Mouse (Mus musculus) hindbrain, embryonic 12.5 days (tissue): ENCODE results near the gene Dusp3. TPM values are rescaled to one million over a fixed set of nuclear protein-coding genes. Genes with fewer than 3 reads are reported as not detected.

Source experiments
- ATAC-seq: fragments of 200-750 bp; cut with Nextera tagmentation; 2 replicates; pipeline ENCODE4 v1.8.0; 2017; ENCODE audit warnings: moderate TSS enrichment; ENCODE audit not compliant: low FRiP score
- H3K27ac ChIP-seq: fragments of 300-500 bp; sonication (generic); 2 replicates; pipeline ENCODE4 v1.5.1; 2016; ENCODE audit warnings: mild to moderate bottlenecking
- H3K27me3 ChIP-seq: fragments of 300-500 bp; sonication (generic); 2 replicates; pipeline ENCODE4 v1.6.1; 2016; ENCODE audit warnings: mild to moderate bottlenecking
- H3K36me3 ChIP-seq: fragments of 300-500 bp; sonication (generic); 2 replicates; pipeline ENCODE4 v1.6.1; 2016; ENCODE audit warnings: mild to moderate bottlenecking
- H3K4me1 ChIP-seq: fragments of 300-500 bp; sonication (generic); 2 replicates; pipeline ENCODE4 v1.6.1; 2016
- H3K4me2 ChIP-seq: fragments of 300-500 bp; sonication (generic); replicated peaks from 2 replicates; pipeline ENCODE4 v1.6.1; 2016; ENCODE audit warnings: mild to moderate bottlenecking
- H3K4me3 ChIP-seq: fragments of 300-500 bp; sonication (generic); 2 replicates; pipeline ENCODE4 v1.5.1; 2016; ENCODE audit warnings: mild to moderate bottlenecking
- H3K9ac ChIP-seq: fragments of 300-500 bp; sonication (generic); 2 replicates; pipeline ENCODE4 v1.6.1; 2016; ENCODE audit warnings: mild to moderate bottlenecking, moderate library complexity
- H3K9me3 ChIP-seq: fragments of 300-500 bp; sonication (generic); replicated peaks from 2 replicates; pipeline ENCODE4 v1.6.1; 2016; ENCODE audit warnings: mild to moderate bottlenecking
- WGBS: fragments of 180-500 bp; shearing (Covaris S2); methylation state at CpG from one replicate; pipeline ENCODE4 v1.1.7; 2016; 5-methylcytosine and 5-hydroxymethylcytosine counted together
- polyA plus RNA-seq: library from polyadenylated mRNA; unstranded; fragments of >200 nt; fragmentation: Nextera tagmentation; extraction: Ambion mirVana; gene quantifications from 2 replicates; pipeline ENCODE4 v1.2.1, GENCODE M21; 2016

Gene Dusp3
- 11.4 and 12.9 TPM in 2 replicates for polyA plus RNA-seq

DNA sequence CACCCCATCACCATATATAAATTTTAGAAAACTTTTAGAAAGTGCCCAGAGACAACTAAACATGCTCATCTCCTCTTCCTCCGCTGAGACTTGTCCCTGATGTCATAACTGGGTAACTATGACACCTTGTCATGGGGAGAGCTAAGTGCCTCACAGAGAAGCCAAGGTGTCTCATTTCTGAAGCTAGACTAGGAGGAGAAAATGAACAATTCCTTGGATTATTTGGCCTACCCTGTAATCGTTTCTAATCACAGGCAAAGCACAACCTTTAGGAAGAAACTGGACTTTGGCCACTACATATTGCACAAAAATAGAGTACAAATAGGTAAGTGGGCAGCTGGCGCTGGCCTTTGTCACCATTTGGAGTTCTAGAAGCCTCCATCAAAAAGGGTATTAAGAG, at the start of gene Dusp3:
TSS of gene Dusp3 (minus strand) at position 101 of the 400 bp plus-strand sequence.
- peaks cover 12% of the 10 kb centered on the region for H3K27me3 ChIP-seq
- ATAC-seq: no peak
- H3K36me3 ChIP-seq: no peaks in the 10 kb centered on the region
- no peak within 1 kb of the TSS for H3K4me2 ChIP-seq
- no peaks in the 10 kb centered on the region for H3K9me3 ChIP-seq
- no peak within 1 kb of the TSS for H3K27ac ChIP-seq
- 74% methylated on average over 3 of the region's 3 CpGs for WGBS
- H3K4me3 ChIP-seq: no peak within 1 kb of the TSS
- peaks cover 21% of the 10 kb centered on the region for H3K4me1 ChIP-seq
- no peak within 1 kb of the TSS for H3K9ac ChIP-seq

DNA sequence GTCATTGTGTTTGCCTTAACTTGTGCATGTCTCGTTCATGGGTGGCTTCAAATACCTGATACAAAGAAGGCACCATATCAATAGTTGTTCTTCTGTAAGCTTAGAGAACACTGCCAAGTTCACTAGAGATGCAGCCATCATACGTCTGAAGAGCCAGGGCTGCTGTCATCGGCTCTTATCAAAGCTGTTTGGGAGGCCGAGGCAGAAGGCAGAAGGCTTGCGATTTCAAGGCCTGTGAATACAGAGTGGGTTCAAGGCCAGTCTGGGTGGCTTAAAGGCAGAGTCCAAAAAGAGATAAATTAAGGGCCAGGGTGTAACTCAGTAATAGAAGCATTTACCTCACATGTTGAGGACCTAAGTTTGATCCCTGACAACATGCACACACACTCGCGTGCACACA, 49.5 kb upstream of the Dusp3 start:
- H3K9me3 ChIP-seq: no peaks in the 10 kb centered on the region
- no peak overlapping the region for H3K9ac ChIP-seq
- no peaks in the 10 kb centered on the region for H3K36me3 ChIP-seq
- no peak overlapping the region for H3K27ac ChIP-seq
- 83% methylated on average over 7 of the region's 7 CpGs for WGBS
- H3K4me1 ChIP-seq: peaks cover 3% of the 10 kb centered on the region; the same call in 1 of the 2 replicates
- ATAC-seq: no peak
- H3K27me3 ChIP-seq: no peaks in the 10 kb centered on the region
- no peak overlapping the region for H3K4me3 ChIP-seq
- no peak overlapping the region for H3K4me2 ChIP-seq

DNA sequence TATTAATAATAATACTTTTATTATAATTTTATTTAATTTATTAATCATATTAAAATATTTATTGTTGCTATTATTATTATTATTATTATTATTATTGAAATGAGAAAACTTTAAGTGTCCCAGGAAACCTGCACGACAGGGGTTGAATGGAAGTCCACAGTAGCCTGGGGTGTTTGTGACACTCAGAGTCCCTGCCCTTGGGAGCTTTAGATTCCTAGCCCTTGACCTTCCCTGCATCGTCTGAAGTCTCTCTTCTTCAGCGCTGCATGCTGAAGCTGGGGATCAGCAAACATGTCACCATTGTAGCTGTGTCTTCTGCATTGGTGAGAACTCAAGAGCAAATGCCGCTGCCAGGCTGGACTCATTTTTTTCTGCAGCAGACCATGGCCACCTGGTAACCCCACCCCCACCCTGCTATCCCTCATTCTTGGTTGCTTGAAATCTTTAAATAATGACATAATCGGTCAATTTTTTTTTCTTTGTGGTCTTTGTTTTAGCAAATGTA, 48.7 kb upstream of the Dusp3 start:
- Histone ChIP-seq H3K27ac (no peak overlapping the region), H3K4me2 (no peak overlapping the region), H3K36me3 (no peaks in the 10 kb centered on the region), H3K27me3 (no peaks in the 10 kb centered on the region), H3K9me3 (no peaks in the 10 kb centered on the region), H3K9ac (no peak overlapping the region), H3K4me1 (peaks cover 3% of the 10 kb centered on the region; the same call in 1 of the 2 replicates), H3K4me3 (no peak overlapping the region)
- 64% methylated on average over 5 of the region's 5 CpGs for WGBS
- no peak for ATAC-seq

DNA sequence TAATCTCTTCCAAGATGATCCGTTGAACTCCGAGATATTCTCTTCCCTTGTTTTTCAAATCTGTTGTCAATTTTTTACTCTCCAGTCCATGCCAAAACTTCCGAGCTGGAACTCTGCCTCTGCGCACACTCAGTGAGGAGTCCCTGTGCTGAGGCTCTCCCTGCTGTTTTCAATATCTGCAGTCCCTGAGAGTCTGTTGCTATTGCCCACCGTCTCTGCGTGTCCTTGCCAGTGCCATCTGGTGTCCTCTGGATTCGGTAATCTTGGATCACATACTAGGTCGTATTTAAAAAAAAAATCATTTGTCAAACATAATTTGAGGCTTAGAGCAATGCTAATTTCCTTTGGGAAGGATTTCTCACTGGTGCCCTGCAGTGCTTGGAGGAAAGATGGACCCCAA, 48.1 kb upstream of the Dusp3 start:
- no peak for ATAC-seq
- peaks cover 6% of the 10 kb centered on the region; the same call in 1 of the 2 replicates for H3K4me1 ChIP-seq
- no peak overlapping the region for H3K4me2 ChIP-seq
- no peak overlapping the region for H3K4me3 ChIP-seq
- no peaks in the 10 kb centered on the region for H3K27me3 ChIP-seq
- no peaks in the 10 kb centered on the region for H3K9me3 ChIP-seq
- H3K27ac ChIP-seq: no peak overlapping the region
- H3K36me3 ChIP-seq: no peaks in the 10 kb centered on the region
- no peak overlapping the region for H3K9ac ChIP-seq
- 58% methylated on average over 8 of the region's 8 CpGs for WGBS

DNA sequence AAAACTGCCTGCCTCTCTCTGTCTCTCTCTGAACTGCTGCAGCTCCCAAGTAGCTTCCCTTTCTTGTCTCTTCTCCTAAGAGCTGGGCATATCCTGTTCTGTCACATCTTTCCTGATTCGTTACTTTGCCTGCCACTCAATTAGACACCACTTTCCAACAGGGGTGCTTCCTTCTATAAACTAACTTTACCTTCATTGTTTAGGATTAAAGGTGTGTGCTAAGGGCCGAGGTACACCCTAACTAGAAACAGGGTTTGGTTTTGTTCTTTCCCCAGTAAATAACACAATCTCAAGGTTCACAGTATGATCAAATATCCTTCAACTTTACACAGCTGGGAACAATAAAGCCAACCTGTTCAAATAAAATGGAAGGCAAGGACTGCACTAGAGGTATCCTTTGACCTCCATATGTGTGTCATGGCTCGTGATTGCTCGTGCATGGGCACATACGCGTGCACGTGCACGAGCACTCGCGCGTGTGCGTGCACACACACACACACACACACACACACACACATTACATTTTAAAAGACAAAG, 46.3 kb upstream of the Dusp3 start:
- no peaks in the 10 kb centered on the region for H3K9me3 ChIP-seq
- H3K27me3 ChIP-seq: no peaks in the 10 kb centered on the region
- no peak overlapping the region for H3K4me2 ChIP-seq
- no peaks in the 10 kb centered on the region for H3K36me3 ChIP-seq
- H3K4me1 ChIP-seq: peaks cover 5% of the 10 kb centered on the region; the same call in 1 of the 2 replicates
- no peak overlapping the region for H3K27ac ChIP-seq
- H3K4me3 ChIP-seq: no peak overlapping the region
- ATAC-seq: no peak
- 92% methylated on average over 12 of the region's 12 CpGs for WGBS
- no peak overlapping the region for H3K9ac ChIP-seq

DNA sequence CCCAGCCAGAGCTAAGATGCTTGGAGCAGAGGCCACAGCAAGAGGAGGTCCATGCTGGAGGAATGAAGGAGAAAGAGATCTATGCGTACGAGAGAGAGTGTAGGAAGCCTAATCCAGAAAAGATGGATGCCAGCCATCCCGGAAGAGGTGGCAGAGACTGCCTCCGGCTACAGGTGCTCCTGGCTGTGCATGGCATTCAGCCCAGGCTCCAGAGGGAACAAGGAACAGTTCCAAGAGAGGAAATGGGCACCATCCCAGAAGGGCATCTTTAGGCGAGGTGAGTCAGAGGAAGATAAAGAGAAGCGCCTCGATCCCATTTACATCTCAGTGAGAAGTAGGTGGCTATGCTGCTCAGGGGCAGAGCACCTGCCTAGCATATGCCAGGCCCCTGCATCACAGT, 44.3 kb upstream of the Dusp3 start:
- no peak overlapping the region for H3K9ac ChIP-seq
- H3K27ac ChIP-seq: no peak overlapping the region
- 80% methylated on average over 7 of the region's 7 CpGs for WGBS
- no peak for ATAC-seq
- H3K9me3 ChIP-seq: no peaks in the 10 kb centered on the region
- H3K36me3 ChIP-seq: no peaks in the 10 kb centered on the region
- no peak overlapping the region for H3K4me3 ChIP-seq
- no peak overlapping the region for H3K4me2 ChIP-seq
- no peaks in the 10 kb centered on the region for H3K27me3 ChIP-seq
- peaks cover 15% of the 10 kb centered on the region for H3K4me1 ChIP-seq

DNA sequence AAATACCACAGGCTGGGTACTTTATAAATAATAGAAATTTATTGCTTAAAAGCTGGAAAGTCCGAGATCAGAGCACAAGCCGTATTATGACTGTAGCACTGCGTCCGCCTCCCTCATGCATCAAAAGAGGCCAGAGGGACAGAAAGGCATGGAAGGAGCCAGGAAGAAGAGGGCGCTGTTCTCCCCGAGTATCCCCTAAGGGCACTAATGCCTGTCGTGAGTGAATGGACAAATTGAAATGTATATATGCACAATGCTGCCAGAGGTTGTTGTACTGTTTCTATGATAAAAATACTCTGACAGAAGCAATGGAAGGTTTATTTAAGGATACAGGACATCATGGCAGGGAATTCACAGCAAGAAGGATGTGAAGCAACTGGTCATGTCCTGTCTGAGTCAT, 43.2 kb upstream of the Dusp3 start:
- 29% methylated on average over 7 of the region's 7 CpGs for WGBS
- H3K4me2 ChIP-seq: no peak overlapping the region

DNA sequence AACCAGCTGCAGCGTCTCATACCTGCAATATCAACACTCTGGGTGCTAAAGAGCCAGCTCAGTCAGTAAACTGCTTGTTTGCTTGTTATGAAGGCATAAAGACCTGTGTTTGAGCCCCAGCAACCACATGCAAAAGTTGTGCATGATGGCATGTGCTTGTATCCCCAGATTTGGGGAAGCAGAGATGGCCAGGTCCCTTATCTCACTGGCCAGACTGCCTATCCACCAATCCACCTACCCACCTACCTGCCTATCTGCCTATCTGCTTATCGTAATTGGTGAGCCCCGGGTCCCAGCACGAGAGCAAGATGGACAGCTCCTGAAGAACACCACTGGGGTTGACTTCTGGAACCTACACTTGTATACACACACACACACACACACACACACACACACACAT, 42.5 kb upstream of the Dusp3 start:
- Histone ChIP-seq H3K9ac (no peak overlapping the region), H3K4me3 (no peak overlapping the region), H3K27me3 (peaks cover 4% of the 10 kb centered on the region; the same call in 1 of the 2 replicates), H3K27ac (no peak overlapping the region), H3K4me1 (peaks cover 31% of the 10 kb centered on the region), H3K9me3 (no peaks in the 10 kb centered on the region), H3K36me3 (no peaks in the 10 kb centered on the region), H3K4me2 (no peak overlapping the region)
- no peak for ATAC-seq
- WGBS: 81% methylated on average over 4 of the region's 4 CpGs

More for the DNA sequence above, 43.2 kb upstream of the Dusp3 start:
- Histone ChIP-seq H3K9me3 (no peaks in the 10 kb centered on the region), H3K4me1 (peaks cover 27% of the 10 kb centered on the region), H3K27ac (no peak overlapping the region), H3K27me3 (peaks cover 4% of the 10 kb centered on the region; the same call in 1 of the 2 replicates), H3K36me3 (no peaks in the 10 kb centered on the region), H3K4me3 (no peak overlapping the region), H3K9ac (no peak overlapping the region)
- ATAC-seq: no peak

DNA sequence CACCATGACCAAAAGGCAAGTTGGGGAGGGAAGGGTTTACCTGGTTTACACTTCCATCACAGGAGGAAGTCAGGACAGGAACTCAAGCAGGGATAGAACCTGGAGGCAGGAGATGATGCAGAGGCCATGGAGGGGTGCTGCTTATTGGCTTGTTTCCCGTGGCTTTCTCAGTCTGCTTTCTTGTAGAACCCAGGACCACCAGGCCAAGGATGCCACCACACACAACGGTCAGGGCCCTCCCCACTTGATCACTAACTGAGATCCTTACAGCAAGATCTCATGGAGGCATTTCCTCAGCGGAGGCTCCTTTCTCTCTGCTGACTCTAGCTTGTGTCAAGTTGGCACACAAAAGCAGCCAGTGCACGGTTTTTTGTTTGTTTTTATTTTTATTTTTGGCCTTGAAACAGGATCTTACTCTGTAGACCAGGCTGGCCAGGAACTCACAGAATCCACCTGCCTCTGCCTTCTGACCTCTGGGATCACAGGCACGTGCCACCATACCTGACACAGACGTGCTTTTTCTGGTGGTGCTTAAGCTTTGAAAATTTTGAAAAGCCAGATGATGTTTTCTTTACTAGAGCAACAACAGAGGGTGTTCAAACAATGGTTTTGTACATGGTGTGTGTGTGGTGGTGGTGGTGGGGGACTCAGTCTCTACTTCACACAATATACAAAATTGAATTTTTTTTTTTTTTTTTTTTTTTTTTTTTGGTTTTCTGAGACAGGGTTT, 41.4 kb upstream of the Dusp3 start, which contains the start of gene Mpp3:
TSS of gene Mpp3 (minus strand) at position 375 of the 730 bp plus-strand sequence.
- Histone ChIP-seq H3K4me1 (peaks cover 36% of the 10 kb centered on the region), H3K36me3 (no peaks in the 10 kb centered on the region), H3K27me3 (peaks cover 4% of the 10 kb centered on the region; the same call in 1 of the 2 replicates), H3K4me3 (peak within 1 kb of the TSS; percentile 68), H3K4me2 (peak within 1 kb of the TSS; percentile 83), H3K9me3 (no peaks in the 10 kb centered on the region), H3K27ac (peak within 1 kb of the TSS; percentile 90), H3K9ac (peak within 1 kb of the TSS; percentile 83)
- no peak for ATAC-seq
- 73% methylated on average over 6 of the region's 6 CpGs for WGBS

DNA sequence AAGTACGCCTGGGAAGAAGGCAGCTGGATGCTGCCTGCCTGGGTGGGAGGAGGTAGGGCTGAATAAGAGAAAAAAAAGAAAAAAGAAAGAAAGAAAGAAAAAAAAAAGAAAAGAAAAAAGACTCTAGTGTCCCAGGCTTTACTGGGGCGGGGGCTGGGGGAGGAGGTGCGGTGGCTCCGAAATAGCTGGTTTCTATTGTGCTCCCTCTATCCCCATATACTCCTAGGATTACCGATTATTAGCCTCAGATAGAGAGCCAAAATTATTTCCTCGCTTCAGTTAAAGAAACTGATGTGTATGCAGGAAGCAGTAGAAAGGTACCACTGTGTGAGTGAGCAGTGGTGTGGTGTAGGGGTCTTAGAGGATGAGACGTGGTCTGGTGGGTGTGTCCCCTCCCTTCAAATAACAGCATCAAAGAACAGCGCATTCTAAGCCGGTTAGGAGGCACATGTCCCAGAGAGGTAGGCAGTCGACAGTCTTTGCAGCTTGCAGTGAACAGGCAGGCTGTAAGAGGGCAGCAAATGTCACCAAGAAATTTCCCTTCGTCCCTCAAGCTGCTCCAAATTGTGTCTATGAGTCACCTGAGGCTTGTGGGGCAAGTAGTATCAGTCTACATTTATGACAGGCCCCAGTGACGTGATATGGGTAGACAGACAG, 40.7 kb upstream of the Dusp3 start:
- H3K27me3 ChIP-seq: peaks cover 4% of the 10 kb centered on the region; the same call in 1 of the 2 replicates
- H3K4me3 ChIP-seq: peak overlapping the region; percentile 68
- ATAC-seq: peak; percentile 28
- H3K9me3 ChIP-seq: no peaks in the 10 kb centered on the region
- peak overlapping the region; percentile 90 for H3K27ac ChIP-seq
- H3K36me3 ChIP-seq: 0 out of 2 replicates have a peak, but pooled peaks cover 2% of the 10 kb centered on the region
- peaks cover 36% of the 10 kb centered on the region for H3K4me1 ChIP-seq
- WGBS: 5% methylated on average over 12 of the region's 12 CpGs
- H3K4me2 ChIP-seq: peak overlapping the region; percentile 83
- H3K9ac ChIP-seq: peak overlapping the region; percentile 83

DNA sequence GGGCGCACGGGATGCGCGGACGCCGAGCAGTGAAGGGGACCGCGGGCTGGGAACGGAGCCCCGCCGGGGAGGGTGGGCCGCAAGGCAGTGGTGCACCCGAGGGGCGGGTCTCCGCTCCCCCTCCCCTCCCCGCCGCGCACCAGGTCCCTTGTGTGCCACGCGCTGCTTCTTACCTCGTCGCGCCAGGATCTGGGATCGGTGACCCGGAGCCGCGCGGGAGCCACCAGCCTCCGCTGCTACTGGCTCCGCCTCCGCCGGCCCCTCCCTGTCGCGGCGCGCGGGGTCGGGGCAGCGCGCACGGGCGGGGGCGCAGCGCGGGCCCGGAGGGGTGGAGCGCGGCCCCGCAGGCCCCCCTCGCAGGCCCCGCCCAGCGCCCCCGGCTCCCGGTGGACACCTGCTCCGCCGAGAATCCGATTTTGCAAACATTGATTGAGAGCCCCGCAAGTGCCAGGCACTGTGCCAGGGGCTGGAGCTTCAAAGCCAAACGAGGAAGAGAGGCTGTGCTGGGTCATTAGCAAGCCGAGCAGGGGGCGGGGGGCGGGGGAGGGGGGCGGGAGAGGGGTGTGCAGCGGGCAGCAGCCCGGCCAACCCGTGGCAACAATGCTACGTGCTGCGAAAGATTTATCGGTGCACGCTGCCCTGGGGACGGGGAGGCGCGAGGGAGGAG, 40.0 kb upstream of the Dusp3 start:
- H3K4me1 ChIP-seq: peaks cover 36% of the 10 kb centered on the region
- WGBS: 1% methylated on average over 53 of the region's 73 CpGs
- peaks cover 4% of the 10 kb centered on the region; the same call in 1 of the 2 replicates for H3K27me3 ChIP-seq
- peak; percentile 93 for ATAC-seq
- peak overlapping the region; percentile 83 for H3K4me2 ChIP-seq
- H3K9ac ChIP-seq: peak overlapping the region; percentile 83
- 0 out of 2 replicates have a peak, but pooled peaks cover 8% of the 10 kb centered on the region for H3K36me3 ChIP-seq
- peak overlapping the region; percentile 90 for H3K27ac ChIP-seq
- H3K9me3 ChIP-seq: no peaks in the 10 kb centered on the region
- H3K4me3 ChIP-seq: peak overlapping the region; percentile 68
